In the genomic region with DNA sequence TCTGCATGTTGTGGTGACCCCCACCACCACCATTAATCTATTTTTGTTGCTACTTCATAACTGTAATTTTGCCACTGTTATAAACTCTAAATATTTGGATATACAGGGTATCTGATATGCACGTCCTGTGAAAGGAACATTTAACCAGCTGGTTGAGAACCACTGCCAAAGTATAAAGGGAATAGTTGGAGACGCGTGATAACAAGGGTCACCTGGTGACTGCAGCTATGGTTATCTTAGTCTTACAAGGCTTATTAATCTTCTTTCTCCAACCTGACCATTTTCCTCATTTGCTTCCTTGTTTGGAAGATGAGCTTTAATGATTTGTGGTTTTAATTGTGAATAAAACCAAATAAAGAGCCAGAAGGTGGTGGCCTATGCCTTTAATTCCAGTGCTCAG, we compare ENCODE assay signal across 16 mouse cellular contexts.
"Had no signal": no experiment of that assay in that cellular context is flagged by ENCODE, and none has a peak within 500 bp of the region (broad histone marks: within the 10 kb centered on the region; RNA-seq: fewer than 3 reads in every experiment).

No protein-coding gene starts in this region.

- DNase-seq: retina, postnatal 1 day; right cerebral cortex, adult 18-20 months; right cerebral cortex, postnatal 14 days; right cerebral cortex, postnatal 25 days; right cerebral cortex, postnatal 4 days; spleen, adult 18-20 months; thymus, adult 18-20 months; thymus, adult 2 months; thymus, postnatal 14 days; thymus, postnatal 25 days; thymus, postnatal 36 days; thymus, postnatal 4 days had no signal

- H3K27ac ChIP-seq: neural tube, embryonic 13.5 days; neural tube, embryonic 15.5 days; stomach, embryonic 15.5 days; stomach, postnatal 0 days had no signal

- H3K9me3 ChIP-seq: neural tube, embryonic 13.5 days; neural tube, embryonic 15.5 days; stomach, embryonic 15.5 days had no signal

- H3K4me3 ChIP-seq: neural tube, embryonic 13.5 days; neural tube, embryonic 15.5 days; stomach, embryonic 15.5 days had no signal

- H3K9ac ChIP-seq: neural tube, embryonic 13.5 days; neural tube, embryonic 15.5 days; stomach, embryonic 15.5 days had no signal

- H3K4me1 ChIP-seq: stomach, embryonic 15.5 days had no signal

- H3K27me3 ChIP-seq: neural tube, embryonic 13.5 days; neural tube, embryonic 15.5 days; stomach, embryonic 15.5 days had no signal
